Mouse (Mus musculus) limb, embryonic 14.5 days (tissue): Measurements from ENCODE around the gene Prpsap1. TPM values are rescaled to one million over a fixed set of nuclear protein-coding genes. Genes with fewer than 3 reads are reported as not detected.

ENCODE experiments used
- ATAC-seq: fragments of 200-750 bp; cut with Nextera tagmentation; 2 replicates; pipeline ENCODE4 v1.8.0; 2017; ENCODE audit warnings: low read depth, moderate number of reproducible peaks, moderate TSS enrichment; ENCODE audit not compliant: low FRiP score
- DNase-seq: peaks from one replicate; pipeline ENCODE4 v3.0.0-alpha.2; 2015; ENCODE audit warnings: low spot score
- H3K27ac ChIP-seq: fragments of 300-500 bp; sonication (generic); replicated peaks from 2 replicates; pipeline ENCODE4 v1.5.1; 2014; ENCODE audit warnings: low read depth, mild to moderate bottlenecking, low read length, moderate library complexity, mixed read lengths
- H3K27me3 ChIP-seq: fragments of 300-500 bp; sonication (generic); 2 replicates; pipeline ENCODE4 v1.6.1; 2014; ENCODE audit warnings: low read length, mixed read lengths; ENCODE audit not compliant: control insufficient read depth, insufficient read depth
- H3K36me3 ChIP-seq: fragments of 300-500 bp; sonication (generic); 2 replicates; pipeline ENCODE4 v1.6.1; 2014; ENCODE audit warnings: mild to moderate bottlenecking, low read length, moderate library complexity, mixed read lengths; ENCODE audit not compliant: control insufficient read depth, insufficient read depth
- H3K4me1 ChIP-seq: fragments of 300-500 bp; sonication (generic); 2 replicates; pipeline ENCODE4 v1.6.1; 2014; ENCODE audit warnings: antibody characterized with exemption, low read length, mixed read lengths; ENCODE audit not compliant: control insufficient read depth, insufficient read depth
- H3K4me2 ChIP-seq: fragments of 300-500 bp; sonication (generic); replicated peaks from 2 replicates; pipeline ENCODE4 v1.6.1; 2014; ENCODE audit warnings: low read depth, mild to moderate bottlenecking, low read length, moderate library complexity; ENCODE audit not compliant: severe bottlenecking
- H3K4me3 ChIP-seq: fragments of 300-500 bp; sonication (generic); replicated peaks from 2 replicates; pipeline ENCODE4 v1.5.1; 2014; ENCODE audit warnings: low read length
- H3K9ac ChIP-seq: fragments of 300-500 bp; sonication (generic); 2 replicates; pipeline ENCODE4 v1.6.1; 2014; ENCODE audit warnings: mild to moderate bottlenecking, low read depth, low read length, moderate library complexity; ENCODE audit not compliant: severe bottlenecking
- H3K9me3 ChIP-seq: fragments of 300-500 bp; sonication (generic); 2 replicates; pipeline ENCODE4 v1.6.1; 2016; ENCODE audit warnings: low read length; ENCODE audit not compliant: control insufficient read depth
- POLR2A ChIP-seq: fragments of 200-500 bp; IDR thresholded peaks from 2 replicates; pipeline ENCODE4 v1.8.0; 2012; ENCODE audit warnings: inconsistent platforms, mild to moderate bottlenecking, moderate library complexity, borderline replicate concordance; ENCODE audit not compliant: insufficient read depth, insufficient read length; ENCODE audit errors: extremely low read depth
- WGBS: fragments of 180-500 bp; shearing (Covaris S2); extraction: QIAGEN DNeasy Blood & Tissue Kit; methylation state at CpG from one replicate; pipeline ENCODE4 v1.1.7; 2014; 5-methylcytosine and 5-hydroxymethylcytosine counted together
- polyA plus RNA-seq, 2 experiments: library from polyadenylated mRNA; depleted of rRNA in 1 of 2; stranded (reverse) in 1 of 2; unstranded in 1 of 2; fragments of >200 nt; fragmentation: Nextera tagmentation in 1 of 2; extraction: Ambion mirVana in 1 of 2; gene quantifications; 2 replicates each; pipeline versions ENCODE4 v1.2.1 to v1.2.3; 2012 to 2014

Gene Prpsap1
- polyA plus RNA-seq, 2 experiments, result 134 to 148 TPM

DNA sequence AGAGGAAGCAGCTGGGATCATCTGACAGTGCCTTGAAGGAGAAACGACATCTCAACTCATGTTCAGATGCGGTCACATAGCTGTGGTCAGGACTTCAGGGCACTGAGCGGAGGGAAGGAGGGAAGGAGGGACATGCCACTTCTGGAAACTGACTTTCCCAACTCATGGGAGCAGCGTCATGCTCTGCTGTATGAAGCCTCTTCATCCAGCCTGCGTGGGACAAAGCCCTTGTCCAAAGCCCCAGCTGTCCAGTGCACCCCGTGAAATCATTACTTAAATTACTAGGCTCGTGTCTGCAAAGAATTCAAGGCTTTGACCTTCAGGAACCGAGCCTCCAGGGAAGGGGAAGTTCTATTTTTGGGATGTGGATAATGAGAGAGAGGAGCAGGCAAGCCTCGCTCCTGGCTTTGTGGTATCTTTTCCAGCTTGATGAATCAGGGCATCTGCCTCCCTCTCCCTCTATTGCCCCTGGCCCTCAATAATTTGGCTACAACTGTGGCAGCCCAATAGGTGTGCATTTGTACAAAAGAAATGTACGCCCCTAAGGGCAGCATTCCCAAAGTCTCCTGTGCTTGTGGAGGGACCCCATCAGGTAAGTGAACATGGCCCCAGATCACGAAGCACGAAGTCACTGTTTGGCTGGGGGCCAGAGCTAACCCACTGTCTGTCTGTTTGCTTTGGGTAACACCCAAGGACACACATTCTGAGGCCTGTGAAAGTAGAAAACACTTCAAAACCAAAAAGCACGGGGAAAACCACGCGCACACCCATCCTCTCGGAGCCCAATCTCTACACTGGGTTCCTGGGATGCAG lies 29.1 kb upstream of the Prpsap1 start:
- peaks cover 14% of the 10 kb centered on the region for H3K4me1 ChIP-seq
- no peak for TF ChIP-seq POLR2A
- H3K4me3 ChIP-seq, result no peak overlapping the region
- H3K36me3 ChIP-seq, result no peaks in the 10 kb centered on the region
- no peak overlapping the region for H3K9ac ChIP-seq
- H3K4me2 ChIP-seq, result no peak overlapping the region
- no peak for DNase-seq
- WGBS, result 59% methylated on average over 16 of the region's 16 CpGs
- no peaks in the 10 kb centered on the region for H3K27me3 ChIP-seq
- no peaks in the 10 kb centered on the region for H3K9me3 ChIP-seq
- ATAC-seq, result no peak
- peak overlapping the region; percentile 67 for H3K27ac ChIP-seq

DNA sequence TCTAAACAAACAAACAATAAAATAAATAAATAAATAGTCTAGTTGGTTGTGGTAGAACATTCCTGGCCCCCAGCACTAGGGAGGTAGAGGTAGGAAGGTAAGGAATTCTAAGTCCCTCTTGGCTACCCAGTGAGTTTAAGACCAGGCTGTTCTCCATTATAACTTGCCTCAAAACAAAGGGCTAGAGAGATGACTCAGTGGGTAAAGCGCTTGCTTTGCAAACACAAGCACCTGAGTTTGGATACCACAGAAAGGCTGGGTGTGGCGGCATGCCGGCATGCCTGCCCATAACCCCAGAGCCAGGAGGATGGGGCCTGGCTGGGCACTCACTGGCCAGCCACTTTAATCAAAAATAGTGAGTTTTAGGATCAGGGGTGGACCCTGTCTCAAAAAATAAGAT lies 28.0 kb upstream of the Prpsap1 start:
- peaks cover 14% of the 10 kb centered on the region for H3K4me1 ChIP-seq
- H3K27me3 ChIP-seq, result no peaks in the 10 kb centered on the region
- no peak for TF ChIP-seq POLR2A
- DNase-seq (no peak), ATAC-seq (no peak)
- H3K27ac ChIP-seq, result no peak overlapping the region
- no peaks in the 10 kb centered on the region for H3K36me3 ChIP-seq
- no peak overlapping the region for H3K9ac ChIP-seq
- no peaks in the 10 kb centered on the region for H3K9me3 ChIP-seq
- no peak overlapping the region for H3K4me2 ChIP-seq
- 79% methylated on average over 3 of the region's 3 CpGs for WGBS
- H3K4me3 ChIP-seq, result no peak overlapping the region

DNA sequence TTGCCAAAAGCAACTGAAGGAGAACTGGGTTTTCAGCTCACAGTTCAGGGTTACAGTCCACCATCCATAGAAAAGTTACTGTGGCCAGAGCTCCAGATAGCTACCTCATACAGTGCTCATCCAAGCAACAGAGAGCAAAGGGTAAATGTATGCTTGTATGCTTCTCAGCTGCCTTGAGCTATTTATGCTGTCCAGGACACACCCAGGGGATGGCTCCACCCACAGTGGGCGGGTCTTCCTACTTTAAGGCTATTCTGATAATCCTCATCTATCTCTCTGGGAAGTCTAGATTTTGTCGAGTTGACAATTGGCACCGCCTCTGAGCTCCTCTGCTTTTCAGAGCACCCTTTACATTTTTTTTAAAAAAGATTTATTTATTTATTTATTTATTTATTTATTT lies 27.1 kb upstream of the Prpsap1 start:
- H3K27ac ChIP-seq, result no peak overlapping the region
- no peak for ATAC-seq
- H3K9ac ChIP-seq, result no peak overlapping the region
- 61% methylated on average over 3 of the region's 3 CpGs for WGBS
- H3K4me3 ChIP-seq, result no peak overlapping the region
- no peak for TF ChIP-seq POLR2A
- no peak for DNase-seq
- peaks cover 14% of the 10 kb centered on the region for H3K4me1 ChIP-seq
- no peak overlapping the region for H3K4me2 ChIP-seq
- H3K27me3 ChIP-seq, result no peaks in the 10 kb centered on the region
- H3K9me3 ChIP-seq, result no peaks in the 10 kb centered on the region
- no peaks in the 10 kb centered on the region for H3K36me3 ChIP-seq

DNA sequence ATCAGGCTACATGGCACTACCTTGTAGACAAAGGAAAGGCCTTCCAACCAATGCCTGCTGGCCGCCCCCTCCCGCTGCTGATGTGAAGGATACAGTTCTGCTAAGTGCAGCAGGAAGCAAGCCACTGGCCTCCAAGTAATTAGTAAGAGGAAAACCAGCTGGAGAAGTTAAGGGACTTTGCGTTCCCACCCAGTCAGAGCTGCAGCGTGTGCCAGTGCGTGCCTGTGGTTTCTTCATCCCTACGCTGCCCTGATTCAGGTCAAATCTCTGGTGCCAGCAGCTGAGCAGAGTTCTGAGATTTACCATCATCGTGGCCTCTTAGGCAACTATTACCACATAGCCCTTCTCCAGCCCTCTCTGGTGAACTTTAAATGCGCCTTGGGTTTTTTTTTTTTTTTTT lies 24.5 kb upstream of the Prpsap1 start:
- H3K36me3 ChIP-seq, result no peaks in the 10 kb centered on the region
- DNase-seq (peak; percentile 31), ATAC-seq (no peak)
- H3K27ac ChIP-seq, result no peak overlapping the region
- peaks cover 8% of the 10 kb centered on the region for H3K4me1 ChIP-seq
- TF ChIP-seq POLR2A, result no peak
- H3K9me3 ChIP-seq, result no peaks in the 10 kb centered on the region
- H3K4me3 ChIP-seq, result no peak overlapping the region
- 56% methylated on average over 8 of the region's 8 CpGs for WGBS
- H3K9ac ChIP-seq, result no peak overlapping the region
- H3K4me2 ChIP-seq, result no peak overlapping the region
- no peaks in the 10 kb centered on the region for H3K27me3 ChIP-seq

DNA sequence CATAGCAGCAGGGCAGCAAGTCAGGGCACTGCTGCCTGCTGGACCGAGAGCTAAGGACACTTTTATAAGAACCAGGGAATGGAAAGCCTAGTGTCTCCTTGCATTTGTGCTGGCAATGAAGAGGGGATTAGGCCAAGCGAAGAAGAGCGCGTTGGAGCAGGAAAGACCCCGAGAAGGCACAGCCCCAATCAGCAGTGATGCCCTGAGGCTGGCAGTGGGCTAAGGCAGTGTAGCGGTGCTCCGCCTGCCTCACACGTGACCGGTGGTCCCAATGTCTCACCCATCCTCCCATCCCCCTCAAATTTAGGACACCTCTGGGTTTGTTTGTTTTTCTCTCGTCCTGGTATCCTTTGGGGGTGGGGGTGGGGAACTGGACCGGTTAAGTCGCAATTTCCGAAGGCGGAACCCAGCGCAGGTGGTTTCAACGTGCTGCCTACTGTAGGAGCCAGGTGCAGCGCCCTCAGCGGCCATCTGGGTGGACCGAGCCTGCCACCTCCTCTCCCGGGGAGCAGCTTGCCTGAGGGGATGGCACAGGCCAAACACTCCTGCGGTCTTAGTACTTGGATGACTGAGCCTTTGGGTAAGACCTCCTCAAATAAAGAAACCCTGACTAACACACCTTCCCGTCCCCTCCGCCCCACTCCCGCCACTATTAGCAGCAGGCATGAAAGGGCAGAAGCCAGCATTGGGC lies 21.5 kb upstream of the Prpsap1 start:
- no peak overlapping the region for H3K4me3 ChIP-seq
- TF ChIP-seq POLR2A, result no peak
- H3K9me3 ChIP-seq, result no peaks in the 10 kb centered on the region
- no peak overlapping the region for H3K27ac ChIP-seq
- H3K4me1 ChIP-seq, result no peaks in the 10 kb centered on the region; the same call in 1 of the 2 replicates
- no peak overlapping the region; the same call in 1 of the 2 replicates for H3K4me2 ChIP-seq
- H3K36me3 ChIP-seq, result no peaks in the 10 kb centered on the region
- no peak overlapping the region for H3K9ac ChIP-seq
- DNase-seq, result no peak
- WGBS, result 12% methylated on average over 24 of the region's 24 CpGs
- no peak for ATAC-seq
- no peaks in the 10 kb centered on the region for H3K27me3 ChIP-seq
